Mouse (Mus musculus) hindbrain, embryonic 11.5 days (tissue): Measurements from ENCODE around the gene AW011738. TPM values are rescaled to one million over a fixed set of nuclear protein-coding genes. Genes with fewer than 3 reads are reported as not detected.

Experiments
- ATAC-seq: fragments of 200-750 bp; cut with Nextera tagmentation; 2 replicates; pipeline ENCODE4 v1.8.0; 2017; ENCODE audit warnings: mild to moderate bottlenecking, moderate TSS enrichment, moderate library complexity; ENCODE audit not compliant: low FRiP score
- DNase-seq: peaks from one replicate; pipeline ENCODE4 v3.0.0-alpha.2; 2015; ENCODE audit warnings: low spot score
- H3K27ac ChIP-seq: fragments of 300-500 bp; sonication (generic); 2 replicates; pipeline ENCODE4 v1.5.1; 2014; ENCODE audit warnings: mild to moderate bottlenecking, low read depth, low read length
- H3K27me3 ChIP-seq: fragments of 300-500 bp; sonication (generic); 2 replicates; pipeline ENCODE4 v1.6.1; 2014; ENCODE audit warnings: mild to moderate bottlenecking, low read length, moderate library complexity, mixed read lengths; ENCODE audit not compliant: control insufficient read depth, insufficient read depth
- H3K36me3 ChIP-seq: fragments of 300-500 bp; sonication (generic); 2 replicates; pipeline ENCODE4 v1.6.1; 2014; ENCODE audit warnings: mild to moderate bottlenecking, low read length, moderate library complexity, mixed read lengths; ENCODE audit not compliant: control insufficient read depth, insufficient read depth
- H3K4me1 ChIP-seq: fragments of 300-500 bp; sonication (generic); replicated peaks from 2 replicates; pipeline ENCODE4 v1.6.1; 2014; ENCODE audit warnings: low read length, mixed read lengths; ENCODE audit not compliant: control insufficient read depth, insufficient read depth
- H3K4me2 ChIP-seq: fragments of 300-500 bp; sonication (generic); replicated peaks from 2 replicates; pipeline ENCODE4 v1.6.1; 2014; ENCODE audit warnings: mild to moderate bottlenecking, low read depth, low read length
- H3K4me3 ChIP-seq: fragments of 300-500 bp; sonication (generic); 2 replicates; pipeline ENCODE4 v1.5.1; 2014; ENCODE audit warnings: low read depth, low read length
- H3K9ac ChIP-seq: fragments of 300-500 bp; sonication (generic); 2 replicates; pipeline ENCODE4 v1.6.1; 2014; ENCODE audit warnings: low read depth, low read length
- H3K9me3 ChIP-seq: fragments of 300-500 bp; sonication (generic); 2 replicates; pipeline ENCODE4 v1.6.1; 2016; ENCODE audit warnings: low read length; ENCODE audit not compliant: control insufficient read depth
- WGBS: fragments of 180-500 bp; shearing (Covaris S2); extraction: QIAGEN DNeasy Blood & Tissue Kit; methylation state at CpG from one replicate; pipeline ENCODE4 v1.1.7; 2014; 5-methylcytosine and 5-hydroxymethylcytosine counted together
- polyA plus RNA-seq: library from polyadenylated mRNA; unstranded; fragments of >200 nt; fragmentation: Nextera tagmentation; extraction: Ambion mirVana; gene quantifications from 2 replicates; pipeline ENCODE4 v1.2.1, GENCODE M21; 2014

Gene AW011738
- polyA plus RNA-seq, 1 experiment from 2014 or later: 2.0 TPM

- Histone ChIP-seq H3K27ac (no peak overlapping the region), H3K36me3 (no peaks in the 10 kb centered on the region), H3K27me3 (no peaks in the 10 kb centered on the region), H3K9me3 (no peaks in the 10 kb centered on the region), H3K4me3 (no peak overlapping the region), H3K4me1 (no peaks in the 10 kb centered on the region), H3K9ac (no peak overlapping the region), H3K4me2 (no peak overlapping the region)
- ATAC-seq: no peak
- no peak for DNase-seq
- WGBS: 81% methylated on average over 13 of the region's 13 CpGs
Observed at GRCm38 (mm10) chr4:156209963-156210635, 7.0 kb downstream of the AW011738 start.

- Histone ChIP-seq H3K36me3 (no peaks in the 10 kb centered on the region), H3K27me3 (no peaks in the 10 kb centered on the region), H3K4me1 (no peaks in the 10 kb centered on the region), H3K9me3 (no peaks in the 10 kb centered on the region), H3K4me2 (no peak overlapping the region), H3K9ac (no peak overlapping the region), H3K27ac (no peak overlapping the region), H3K4me3 (no peak overlapping the region)
- no peak for ATAC-seq
- WGBS: 94% methylated on average over 13 of the region's 13 CpGs
- no peak for DNase-seq
Observed at GRCm38 (mm10) chr4:156213134-156213533, 10.0 kb downstream of the AW011738 start.

- WGBS: 74% methylated on average over 4 of the region's 4 CpGs
- Histone ChIP-seq H3K4me3 (no peak within 1 kb of the TSS), H3K4me2 (no peak within 1 kb of the TSS), H3K27me3 (no peaks in the 10 kb centered on the region), H3K36me3 (no peaks in the 10 kb centered on the region), H3K9ac (no peak within 1 kb of the TSS), H3K4me1 (no peaks in the 10 kb centered on the region), H3K27ac (no peak within 1 kb of the TSS), H3K9me3 (no peaks in the 10 kb centered on the region)
- DNase-seq (no peak), ATAC-seq (no peak)
Observed at GRCm38 (mm10) chr4:156215649-156216048, 12.5 kb downstream of the AW011738 start, which contains the start of gene Perm1. Gene Perm1, plus strand, starts transcription at chr4:156215868.

- no peaks in the 10 kb centered on the region for H3K9me3 ChIP-seq
- H3K9ac ChIP-seq: no peak overlapping the region
- no peak for ATAC-seq
- no peaks in the 10 kb centered on the region for H3K4me1 ChIP-seq
- H3K4me3 ChIP-seq: no peak overlapping the region
- DNase-seq: no peak
- no peaks in the 10 kb centered on the region for H3K36me3 ChIP-seq
- 98% methylated on average over 2 of the region's 2 CpGs for WGBS
- H3K27me3 ChIP-seq: no peaks in the 10 kb centered on the region
- no peak overlapping the region for H3K27ac ChIP-seq
- H3K4me2 ChIP-seq: no peak overlapping the region
Observed at GRCm38 (mm10) chr4:156216196-156216595, 13.1 kb downstream of the AW011738 start.

- no peak overlapping the region for H3K4me3 ChIP-seq
- H3K4me1 ChIP-seq: no peaks in the 10 kb centered on the region
- H3K27me3 ChIP-seq: no peaks in the 10 kb centered on the region
- no peak for ATAC-seq
- H3K9me3 ChIP-seq: no peaks in the 10 kb centered on the region
- H3K27ac ChIP-seq: no peak overlapping the region
- no peak overlapping the region for H3K9ac ChIP-seq
- DNase-seq: no peak
- no peaks in the 10 kb centered on the region for H3K36me3 ChIP-seq
- WGBS: 83% methylated on average over 15 of the region's 16 CpGs
- no peak overlapping the region for H3K4me2 ChIP-seq
Observed at GRCm38 (mm10) chr4:156217022-156217669, 14.0 kb downstream of the AW011738 start.

- Histone ChIP-seq H3K4me3 (no peak overlapping the region), H3K4me2 (no peak overlapping the region), H3K27ac (no peak overlapping the region), H3K9me3 (no peaks in the 10 kb centered on the region), H3K27me3 (no peaks in the 10 kb centered on the region), H3K36me3 (no peaks in the 10 kb centered on the region), H3K9ac (no peak overlapping the region), H3K4me1 (no peaks in the 10 kb centered on the region)
- 80% methylated on average over 16 of the region's 16 CpGs for WGBS
- no peak for DNase-seq
- ATAC-seq: no peak
Observed at GRCm38 (mm10) chr4:156217838-156218237, 14.7 kb downstream of the AW011738 start.

GRCm38 (mm10) chr4:156219936-156220335, 16.8 kb downstream of the AW011738 start:
- WGBS: 90% methylated on average over 11 of the region's 11 CpGs

GRCm38 (mm10) chr4:156224276-156224675, 21.2 kb downstream of the AW011738 start:
- 0 out of 2 replicates have a peak, but pooled peaks cover under 1% of the 10 kb centered on the region for H3K36me3 ChIP-seq
- no peak for DNase-seq
- no peaks in the 10 kb centered on the region for H3K4me1 ChIP-seq
- ATAC-seq: no peak
- no peak overlapping the region for H3K9ac ChIP-seq
- no peak overlapping the region for H3K4me2 ChIP-seq
- no peak overlapping the region for H3K27ac ChIP-seq
- H3K9me3 ChIP-seq: no peaks in the 10 kb centered on the region
- 91% methylated on average over 2 of the region's 2 CpGs for WGBS
- H3K4me3 ChIP-seq: no peak overlapping the region
- no peaks in the 10 kb centered on the region for H3K27me3 ChIP-seq

More at GRCm38 (mm10) chr4:156219936-156220335, 16.8 kb downstream of the AW011738 start:
- Histone ChIP-seq H3K4me1 (no peaks in the 10 kb centered on the region), H3K9ac (no peak overlapping the region), H3K4me2 (no peak overlapping the region), H3K27me3 (no peaks in the 10 kb centered on the region), H3K36me3 (no peaks in the 10 kb centered on the region), H3K4me3 (no peak overlapping the region), H3K9me3 (no peaks in the 10 kb centered on the region), H3K27ac (no peak overlapping the region)
- DNase-seq: no peak
- ATAC-seq: no peak
